Mouse (Mus musculus) lung, postnatal 0 days (tissue): ENCODE results near the gene Fbln7.

Experiments
- CTCF ChIP-seq: IDR thresholded peaks from 2 replicates; pipeline ENCODE4 v1.5.1; 2016; ENCODE audit warnings: antibody characterized with exemption, mild to moderate bottlenecking
- EP300 ChIP-seq: IDR thresholded peaks from 2 replicates; pipeline ENCODE4 v1.6.1; 2016; ENCODE audit warnings: antibody characterized with exemption, mild to moderate bottlenecking, control low read depth

GRCm38 (mm10) chr2:128837531-128837930 is 25.2 kb upstream of the Fbln7 start:
- TF ChIP-seq CTCF: no peak
- no peak for TF ChIP-seq EP300
